ENCODE assay signal across 19 mouse cellular contexts in the genomic region with DNA sequence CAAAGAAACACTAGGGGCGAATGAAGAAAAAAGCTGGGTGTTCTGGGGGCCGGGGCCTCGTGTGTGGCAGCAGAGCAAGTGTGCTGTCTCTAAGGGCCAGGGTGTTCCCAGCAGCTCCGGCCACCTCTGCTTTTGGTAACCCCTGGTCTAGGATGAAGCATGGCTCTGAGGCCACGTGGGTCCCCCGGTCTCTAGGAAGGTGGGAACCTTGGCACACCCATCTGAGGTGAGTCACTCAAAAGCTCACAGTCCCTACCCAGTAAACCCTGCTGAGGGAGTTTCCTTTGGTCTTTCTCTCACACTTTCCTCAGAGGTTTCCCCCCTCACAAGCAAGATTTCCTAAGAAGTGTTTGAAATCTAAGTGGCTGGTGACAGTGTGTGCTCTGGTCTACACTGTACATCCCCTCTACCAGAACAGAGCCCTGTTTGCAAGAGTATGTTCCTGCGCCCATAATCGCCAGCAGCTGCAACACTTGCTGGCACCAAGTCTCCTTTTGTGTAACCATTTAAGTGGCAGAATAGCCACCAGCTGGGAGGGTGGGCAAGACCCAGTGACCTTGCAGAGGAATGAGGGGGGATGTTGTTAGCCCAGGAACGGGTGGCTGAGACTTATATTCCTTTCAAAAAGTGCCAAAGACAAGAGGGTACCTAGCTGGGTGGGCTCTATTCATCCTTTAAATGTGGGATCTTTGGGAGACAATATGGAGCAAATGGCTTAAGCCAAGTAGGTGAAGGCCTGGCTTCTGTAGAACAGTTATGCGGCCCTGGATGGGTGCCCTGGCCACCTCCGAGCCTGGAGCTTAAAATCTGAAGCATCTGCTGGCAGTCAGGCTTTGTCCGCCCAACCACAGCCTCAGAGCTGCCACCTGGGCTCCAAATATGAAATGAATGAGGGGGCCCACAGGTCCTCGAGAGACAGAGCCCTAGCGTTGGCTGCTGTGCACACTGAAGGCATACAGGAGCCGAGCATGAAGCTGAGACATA. TPM values are rescaled to one million over a fixed set of nuclear protein-coding genes. Genes with fewer than 3 reads are reported as not detected.
DNase-seq lines count a peak whose midpoint lies in the region; ATAC-seq and TF ChIP-seq lines count a peak whose summit lies in the region.
"Had no signal": no experiment of that assay in that cellular context is flagged by ENCODE, and none has a peak within 500 bp of the region (broad histone marks: within the 10 kb centered on the region; RNA-seq: fewer than 3 reads in every experiment).

No protein-coding gene starts in this region.

- no peak overlapping the region for H3K4me2 ChIP-seq in neural tube, embryonic 12.5 days (replicated peaks)
- no peak overlapping the region for H3K4me2 ChIP-seq in neural tube, embryonic 15.5 days
- H3K4me2 ChIP-seq in forebrain, embryonic 15.5 days (replicated peaks) = no peak overlapping the region
- H3K4me2 ChIP-seq in liver, embryonic 12.5 days = no peak overlapping the region
- H3K4me2 ChIP-seq: liver, embryonic 13.5 days had no signal

- no peaks in the 10 kb centered on the region for H3K36me3 ChIP-seq in neural tube, embryonic 12.5 days
- no peaks in the 10 kb centered on the region for H3K36me3 ChIP-seq in neural tube, embryonic 15.5 days
- no peaks in the 10 kb centered on the region for H3K36me3 ChIP-seq in forebrain, embryonic 15.5 days
- no peaks in the 10 kb centered on the region for H3K36me3 ChIP-seq in liver, embryonic 12.5 days
- H3K36me3 ChIP-seq: embryonic facial prominence, embryonic 10.5 days; heart, embryonic 10.5 days; liver, embryonic 13.5 days had no signal

- TF ChIP-seq POLR2A in bone marrow, adult 2 months (IDR thresholded peaks at IDR 0.05; ENCODE audit: borderline replicate concordance, control insufficient read depth, low read depth, low read length) = no peak

- DNase-seq in heart, postnatal 36 days = peak; percentile 8 to 12
- DNase-seq in heart, adult 11 months = no peak
- no peak for DNase-seq in gastrocnemius, postnatal 36 days
- DNase-seq: adrenal gland, postnatal 25 days; gastrocnemius, postnatal 10 days; kidney, adult 11 months; kidney, postnatal 25 days; liver, embryonic 13.5 days; right cerebral cortex, adult 18-20 months; spleen, adult 18-20 months had no signal

- intact Hi-C loops in heart, postnatal 36 days (cut with DNase I) = no loop called here
- intact Hi-C loops in gastrocnemius, postnatal 36 days (cut with DNase I) = no loop called here

- H3K4me3 ChIP-seq in neural tube, embryonic 12.5 days = no peak overlapping the region
- H3K4me3 ChIP-seq in neural tube, embryonic 15.5 days (replicated peaks) = no peak overlapping the region
- no peak overlapping the region for H3K4me3 ChIP-seq in bone marrow, adult 2 months (replicated peaks; ENCODE audit: control insufficient read depth, low read depth, low read length)
- H3K4me3 ChIP-seq in forebrain, embryonic 15.5 days = no peak overlapping the region
- no peak overlapping the region for H3K4me3 ChIP-seq in liver, embryonic 12.5 days
- H3K4me3 ChIP-seq: embryonic facial prominence, embryonic 10.5 days; erythroblast, embryonic 14.5 days; heart, embryonic 10.5 days; liver, embryonic 13.5 days; megakaryocyte, embryonic 14.5 days had no signal

- WGBS in neural tube, embryonic 12.5 days = 68% methylated on average over 15 of the region's 15 CpGs
- WGBS in neural tube, embryonic 15.5 days = 59% methylated on average over 15 of the region's 15 CpGs
- 68% methylated on average over 15 of the region's 15 CpGs for WGBS in bone marrow, adult 2 months
- 43% methylated on average over 15 of the region's 15 CpGs for WGBS in forebrain, embryonic 15.5 days
- 64% methylated on average over 15 of the region's 15 CpGs for WGBS in liver, embryonic 12.5 days (ENCODE audit: insufficient replicate concordance)

- TF ChIP-seq CTCF in bone marrow, adult 2 months (IDR thresholded peaks at IDR 0.05; ENCODE audit: control insufficient read depth, insufficient read depth, low read length) = no peak

- peaks cover 12% of the 10 kb centered on the region; the same call in 1 of the 2 replicates for H3K27me3 ChIP-seq in neural tube, embryonic 12.5 days (replicated peaks)
- H3K27me3 ChIP-seq in neural tube, embryonic 15.5 days (replicated peaks) = no peaks in the 10 kb centered on the region
- H3K27me3 ChIP-seq in forebrain, embryonic 15.5 days = no peaks in the 10 kb centered on the region
- H3K27me3 ChIP-seq in liver, embryonic 12.5 days (replicated peaks) = peaks cover 51% of the 10 kb centered on the region

- H3K4me1 ChIP-seq in neural tube, embryonic 12.5 days = peaks cover 20% of the 10 kb centered on the region
- H3K4me1 ChIP-seq in neural tube, embryonic 15.5 days = peaks cover 32% of the 10 kb centered on the region
- peaks cover 3% of the 10 kb centered on the region for H3K4me1 ChIP-seq in bone marrow, adult 2 months (ENCODE audit: control insufficient read depth, insufficient read depth, low read length)
- peaks cover 28% of the 10 kb centered on the region for H3K4me1 ChIP-seq in forebrain, embryonic 15.5 days
- H3K4me1 ChIP-seq in liver, embryonic 12.5 days = peaks cover 8% of the 10 kb centered on the region; the same call in 1 of the 2 replicates
- H3K4me1 ChIP-seq: liver, embryonic 13.5 days had no signal

- H3K9me3 ChIP-seq in neural tube, embryonic 12.5 days = no peaks in the 10 kb centered on the region
- H3K9me3 ChIP-seq in neural tube, embryonic 15.5 days (replicated peaks) = no peaks in the 10 kb centered on the region
- no peaks in the 10 kb centered on the region for H3K9me3 ChIP-seq in forebrain, embryonic 15.5 days
- H3K9me3 ChIP-seq in liver, embryonic 12.5 days (replicated peaks) = no peaks in the 10 kb centered on the region
- H3K9me3 ChIP-seq: embryonic facial prominence, embryonic 10.5 days; heart, embryonic 10.5 days; liver, embryonic 13.5 days; megakaryocyte, embryonic 14.5 days had no signal

- 0 out of 2 replicates have a peak, but pooled peaks have one; percentile 24 for ATAC-seq in neural tube, embryonic 12.5 days (ENCODE audit: low FRiP score, low read depth)
- ATAC-seq in neural tube, embryonic 15.5 days (ENCODE audit: low FRiP score) = no peak
- ATAC-seq in forebrain, embryonic 15.5 days (replicated peaks) = peak; percentile 56
- no peak for ATAC-seq in liver, embryonic 12.5 days

- H3K27ac ChIP-seq in neural tube, embryonic 12.5 days = no peak overlapping the region
- no peak overlapping the region for H3K27ac ChIP-seq in neural tube, embryonic 15.5 days (replicated peaks)
- H3K27ac ChIP-seq in bone marrow, adult 2 months (ENCODE audit: control insufficient read depth, insufficient read depth, low read depth, low read length, poor library complexity) = 0 out of 2 replicates have a peak overlapping the region, but pooled peaks have one; percentile 36
- peak overlapping the region; percentile 56; the same call in 1 of the 2 replicates for H3K27ac ChIP-seq in forebrain, embryonic 15.5 days (replicated peaks)
- no peak overlapping the region for H3K27ac ChIP-seq in liver, embryonic 12.5 days
- H3K27ac ChIP-seq: embryonic facial prominence, embryonic 10.5 days; heart, embryonic 10.5 days; liver, embryonic 13.5 days had no signal

- 0 out of 2 replicates have a peak overlapping the region, but pooled peaks have one; percentile 35 for H3K9ac ChIP-seq in neural tube, embryonic 12.5 days
- no peak overlapping the region for H3K9ac ChIP-seq in neural tube, embryonic 15.5 days (replicated peaks)
- no peak overlapping the region for H3K9ac ChIP-seq in forebrain, embryonic 15.5 days (replicated peaks)
- no peak overlapping the region for H3K9ac ChIP-seq in liver, embryonic 12.5 days
- H3K9ac ChIP-seq: liver, embryonic 13.5 days had no signal

RNA-seq across cellular contexts. Expression of a gene that starts 44.3 kb away (rescaled TPM):
- 1 to 10 TPM in 1 of 2 experiments, under 1 TPM in 1; 0.97 to 1.1 TPM for total RNA-seq in heart, postnatal 36 days (2021)
- polyA plus RNA-seq in neural tube, embryonic 12.5 days (2016; fragmentation: Nextera tagmentation; extraction: Ambion mirVana) = 47.6 and 53.9 TPM in 2 replicates
- 48.8 and 62.8 TPM in 2 replicates for polyA plus RNA-seq in neural tube, embryonic 15.5 days (2015; fragmentation: Nextera tagmentation; extraction: Ambion mirVana)
- 7.6 and 10.2 TPM in 2 replicates for polyA plus RNA-seq in bone marrow, adult 2 months (2011; ENCODE audit: insufficient read depth, insufficient read length, low replicate concordance, missing spikeins)
- 86.3 and 93.7 TPM in 2 replicates for polyA plus RNA-seq in forebrain, embryonic 15.5 days (2015; fragmentation: Nextera tagmentation; extraction: Ambion mirVana)
- 7.6 and 8.5 TPM in 2 replicates for polyA plus RNA-seq in liver, embryonic 12.5 days (2016; fragmentation: Nextera tagmentation; extraction: Ambion mirVana)
- under 1 TPM; 0.12 to 0.56 TPM for total RNA-seq in gastrocnemius, postnatal 36 days (2021)

Comparison
In these comparisons a context has a peak if more than half of its experiments do, and no peak if none do; other contexts are left out.
1. DNase-seq: peak in heart, postnatal 36 days (2 of 2); none in heart, adult 11 months (single experiment) and gastrocnemius, postnatal 36 days (0 of 2).
2. ATAC-seq: peak in neural tube, embryonic 12.5 days (single experiment) and forebrain, embryonic 15.5 days (single experiment); none in neural tube, embryonic 15.5 days (single experiment) and liver, embryonic 12.5 days (single experiment).
3. H3K27ac ChIP-seq: peak in bone marrow, adult 2 months (single experiment) and forebrain, embryonic 15.5 days (single experiment); none in neural tube, embryonic 12.5 days (single experiment), neural tube, embryonic 15.5 days (single experiment) and liver, embryonic 12.5 days (single experiment).